Mouse (Mus musculus) neutrophil, adult 5-6 weeks (primary cell): ENCODE results near the gene Sumf1. TPM values are rescaled to one million over a fixed set of nuclear protein-coding genes. Genes with fewer than 3 reads are reported as not detected.

Source experiments
- ATAC-seq: fragments of 151-379, 151-347 bp; 2 replicates; pipeline ENCODE4 v1.8.0; 2017; ENCODE audit warnings: mild to moderate bottlenecking, moderate TSS enrichment; ENCODE audit not compliant: insufficient number of reproducible peaks, poor library complexity, low FRiP score, severe bottlenecking; ENCODE audit errors: extremely low read depth
- total RNA-seq: library from RNA; stranded (forward); fragments of 200-1000 nt; gene quantifications from 2 replicates; pipeline ENCODE4 v1.2.3, GENCODE M21; 2017

Sumf1 gene
- total RNA-seq, 1 experiment from 2014 or later: 14.0 TPM

- no peak for ATAC-seq
Observed at GRCm38 (mm10) chr6:108154243-108154642, 31.1 kb downstream of the Sumf1 start.

GRCm38 (mm10) chr6:108152661-108153269 lies 32.6 kb downstream of the Sumf1 start:
- no peak for ATAC-seq

DNA sequence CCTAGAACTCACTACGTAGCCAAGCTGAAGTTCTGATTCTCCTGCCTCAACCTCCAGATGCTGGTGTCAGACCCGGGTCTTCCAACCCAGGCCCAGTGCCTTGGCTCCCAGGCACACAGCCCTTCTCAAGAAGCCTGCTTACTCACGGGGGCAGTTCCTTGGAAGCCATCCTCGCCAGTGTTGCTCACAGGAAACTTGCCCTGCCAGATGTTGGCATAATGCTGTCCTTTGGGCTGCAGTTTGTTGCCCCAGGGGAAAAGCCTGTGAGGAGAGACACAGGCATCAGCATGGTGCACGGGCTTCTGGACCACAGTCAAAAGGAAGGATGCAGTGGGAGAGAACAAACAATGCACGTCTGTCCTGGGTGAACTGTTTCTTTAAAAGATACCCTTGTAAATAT lies 33.3 kb downstream of the Sumf1 start:
- ATAC-seq: no peak

DNA sequence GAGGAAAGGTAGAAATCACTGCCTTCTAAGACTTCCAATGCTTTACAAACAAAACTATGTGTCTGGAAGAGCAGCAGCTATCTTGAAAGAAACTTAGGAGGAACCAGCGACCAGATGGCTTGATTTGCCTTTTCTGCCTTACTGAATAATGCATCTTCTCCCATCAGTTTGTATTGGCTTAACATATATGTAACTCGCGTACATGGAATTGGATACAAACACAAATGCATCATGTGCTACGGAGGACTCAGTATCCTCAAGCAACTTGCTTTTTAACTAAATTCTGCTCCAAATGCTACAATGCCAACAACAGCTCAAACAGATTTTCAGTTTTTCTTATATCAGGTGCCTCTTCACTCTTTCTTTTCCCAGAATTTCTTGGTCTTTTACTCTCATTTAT lies 36.1 kb downstream of the Sumf1 start:
- no peak for ATAC-seq

DNA sequence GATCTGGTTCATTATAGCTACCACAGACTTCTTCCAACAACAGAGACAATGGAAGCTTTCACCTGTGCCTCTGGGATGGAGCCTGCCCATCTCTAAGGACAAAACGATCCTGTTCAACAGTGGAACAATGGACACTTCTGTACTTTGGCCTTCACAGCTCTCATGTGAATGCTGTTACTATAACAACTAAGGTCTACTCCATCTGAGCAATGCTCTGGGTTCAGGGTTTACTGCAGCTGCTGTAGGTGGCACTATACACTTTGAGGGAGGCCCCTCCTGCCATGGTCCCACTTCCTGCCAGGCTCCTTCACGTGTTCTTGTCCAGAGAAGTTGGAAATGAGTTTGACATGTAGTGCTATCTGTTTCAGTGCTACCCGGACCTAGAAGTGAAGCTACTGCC lies 36.9 kb downstream of the Sumf1 start:
- no peak for ATAC-seq

DNA sequence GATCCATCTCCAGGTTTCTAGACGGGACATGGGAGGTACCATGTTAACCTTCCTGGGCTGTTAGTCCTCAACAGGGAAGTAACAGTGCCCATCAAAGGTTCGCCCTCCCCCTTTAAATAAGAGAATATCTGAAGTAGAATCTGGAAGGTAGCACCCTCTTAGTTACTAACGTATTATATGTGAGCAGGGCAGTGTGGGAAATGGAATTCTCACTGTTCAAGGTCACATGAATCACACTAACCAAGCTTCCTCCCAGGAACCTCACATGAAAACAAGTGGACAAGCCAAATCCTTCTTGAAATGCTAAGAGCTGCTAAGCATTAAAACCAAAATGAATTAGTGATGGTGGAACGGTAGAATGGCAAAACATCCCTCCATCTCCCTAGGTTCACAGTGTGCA lies 38.7 kb downstream of the Sumf1 start:
- no peak for ATAC-seq

GRCm38 (mm10) chr6:108145941-108146588 lies 39.3 kb downstream of the Sumf1 start:
- ATAC-seq: no peak

DNA sequence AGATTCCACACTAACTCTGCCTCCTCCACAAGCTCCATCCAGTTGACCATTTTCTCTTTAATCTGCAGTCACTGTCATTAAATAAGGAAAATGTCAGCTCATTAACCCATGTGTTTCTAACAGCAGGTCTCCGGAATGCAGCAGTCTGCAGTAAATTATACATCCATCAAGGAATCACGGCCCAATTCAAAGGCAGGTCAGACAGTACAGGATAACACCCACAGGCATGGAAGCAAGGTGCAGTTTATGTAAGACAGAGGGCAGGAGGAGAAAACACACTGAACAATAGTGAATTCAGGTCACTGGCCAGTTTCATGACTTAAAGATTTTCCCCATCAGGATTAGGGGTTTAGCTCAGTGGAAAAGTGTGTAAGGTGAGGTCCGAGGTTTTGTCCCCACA lies 40.1 kb downstream of the Sumf1 start:
- ATAC-seq: no peak

DNA sequence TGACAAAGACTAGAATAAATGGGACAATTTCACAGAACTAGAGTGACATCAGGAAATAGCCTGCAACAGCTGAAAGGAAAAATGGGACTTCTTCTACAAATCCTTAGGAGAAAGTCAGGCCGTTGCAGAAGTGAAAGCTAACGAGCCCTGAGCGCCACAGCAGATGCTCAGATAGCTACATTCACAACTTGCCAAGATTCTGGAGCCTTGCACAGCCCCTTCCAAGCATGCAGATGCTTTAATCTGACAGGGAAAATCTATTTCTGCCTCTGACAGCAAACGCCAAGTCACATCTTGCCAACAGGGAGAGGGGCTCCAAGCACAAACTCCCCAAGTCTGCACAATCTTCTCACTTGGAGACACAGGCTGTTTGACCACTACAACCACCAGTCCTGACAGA lies 42.6 kb downstream of the Sumf1 start:
- no peak for ATAC-seq

- ATAC-seq: no peak
Observed at GRCm38 (mm10) chr6:108140722-108141490, 44.5 kb downstream of the Sumf1 start.

DNA sequence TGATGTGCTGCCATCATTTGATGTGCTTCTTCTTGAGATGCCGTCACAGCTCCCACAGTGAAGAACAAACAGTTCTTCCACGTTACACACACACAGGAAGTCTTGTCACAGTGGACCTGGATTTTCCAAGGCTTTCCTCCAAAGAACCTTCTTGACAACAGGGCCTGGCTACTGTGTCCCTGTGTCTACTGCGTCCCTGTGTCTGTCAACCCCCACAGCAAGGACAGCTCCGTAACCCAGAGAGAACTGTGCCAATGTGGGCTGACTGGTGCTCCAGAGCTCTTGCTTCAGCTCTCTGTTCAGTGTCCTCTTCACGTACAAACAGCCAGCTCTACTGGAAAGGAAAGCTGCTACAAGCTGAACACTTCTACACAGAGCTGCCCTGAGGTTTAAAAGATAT lies 48.4 kb downstream of the Sumf1 start:
- ATAC-seq: no peak

DNA sequence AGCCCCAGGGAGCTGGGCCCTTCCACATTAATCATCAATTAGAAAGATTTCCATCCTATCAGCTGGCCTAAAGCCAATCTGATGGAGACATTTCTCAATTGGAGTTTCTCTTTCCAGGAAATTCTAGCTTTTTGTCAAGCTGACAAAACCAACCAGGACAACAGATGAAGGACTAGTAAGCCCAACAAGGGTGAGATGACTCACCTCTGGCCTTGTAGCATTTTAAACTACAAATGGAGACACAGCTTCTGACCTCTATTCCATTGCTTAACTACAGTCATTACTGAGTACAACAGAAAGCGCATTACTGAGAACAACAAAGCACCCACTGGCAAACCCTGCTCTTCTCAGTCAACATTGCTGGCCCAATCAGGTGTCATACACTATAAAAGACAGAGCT lies 49.1 kb downstream of the Sumf1 start:
- no peak for ATAC-seq

- ATAC-seq: no peak
Observed at GRCm38 (mm10) chr6:108132268-108132935, 53.0 kb downstream of the Sumf1 start.

- ATAC-seq: no peak
Observed at GRCm38 (mm10) chr6:108130718-108131117, 54.7 kb downstream of the Sumf1 start.

DNA sequence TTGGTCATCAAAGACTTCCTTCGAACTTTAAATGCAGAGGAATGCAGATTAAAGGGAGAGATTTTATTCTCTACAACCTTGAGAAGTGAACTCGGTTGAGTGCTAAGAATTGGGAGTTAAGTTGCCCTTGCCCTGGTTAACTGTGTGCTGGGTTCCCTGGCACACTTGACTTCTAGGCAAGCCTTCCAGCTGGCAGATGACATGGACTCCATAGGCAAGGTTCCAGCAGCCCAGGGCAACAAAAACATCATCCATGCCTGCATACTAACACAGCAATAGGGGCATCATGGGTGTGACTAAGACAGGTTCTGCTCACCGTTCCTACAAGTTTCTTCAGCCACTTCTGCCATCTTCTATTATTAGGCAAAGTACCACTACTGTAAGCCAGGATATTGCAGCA lies 58.8 kb downstream of the Sumf1 start:
- ATAC-seq: no peak

DNA sequence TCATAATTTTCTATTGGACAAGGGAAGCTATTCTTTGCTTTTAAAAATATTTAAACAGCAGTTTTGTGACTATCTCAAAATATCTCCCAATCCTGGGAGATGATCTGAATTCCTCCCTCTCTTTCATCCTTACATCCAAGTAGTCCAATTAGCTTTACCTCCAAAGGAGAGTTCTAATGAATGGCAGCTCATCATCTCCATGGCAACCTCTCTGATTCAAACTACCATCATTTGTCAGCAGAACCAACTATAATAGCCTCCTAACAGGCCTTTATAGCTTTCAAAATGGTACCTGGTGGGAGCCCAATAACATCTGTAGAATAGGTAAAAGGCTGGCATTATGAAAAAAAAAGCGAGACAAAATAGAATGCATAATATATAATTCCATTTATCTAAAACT lies 59.9 kb downstream of the Sumf1 start:
- no peak for ATAC-seq

GRCm38 (mm10) chr6:108117881-108118280 lies 67.5 kb downstream of the Sumf1 start:
- no peak for ATAC-seq

- ATAC-seq: no peak
Observed at GRCm38 (mm10) chr6:108114971-108115370, 70.4 kb downstream of the Sumf1 start.

DNA sequence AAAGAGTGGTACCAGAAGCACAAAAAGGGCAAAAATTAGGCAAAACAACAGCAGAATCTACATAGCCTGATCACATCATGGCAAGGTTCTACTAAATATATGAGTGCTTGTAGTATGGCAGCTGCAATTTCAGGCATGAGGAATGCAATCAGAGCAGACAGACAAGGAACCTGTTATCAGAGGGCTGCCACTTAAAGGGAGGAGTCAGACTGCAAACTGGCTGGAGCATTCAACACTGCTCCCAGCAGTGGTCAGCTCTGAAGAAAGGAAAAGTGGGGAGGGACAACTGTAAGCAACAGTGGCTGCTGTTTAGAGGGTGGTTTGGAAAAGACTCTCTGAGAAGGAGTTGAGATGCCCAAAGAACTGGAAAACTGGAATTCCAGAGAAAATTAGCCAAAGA lies 73.7 kb downstream of the Sumf1 start:
- ATAC-seq: no peak

- no peak for ATAC-seq
Observed at GRCm38 (mm10) chr6:108110336-108110735, 75.0 kb downstream of the Sumf1 start.
